ENCODE assay signal across 10 mouse cellular contexts in genomic region chr19:38026211-38026624, GRCm38 (mm10). TPM values are rescaled to one million over a fixed set of nuclear protein-coding genes. Genes with fewer than 3 reads are reported as not detected.
DNase-seq lines count a peak whose midpoint lies in the region; TF ChIP-seq lines count a peak whose summit lies in the region.
"Had no signal": no experiment of that assay in that cellular context is flagged by ENCODE, and none has a peak within 500 bp of the region (broad histone marks: within the 10 kb centered on the region; RNA-seq: fewer than 3 reads in every experiment).

No protein-coding gene starts in this region.

- no peaks in the 10 kb centered on the region for H3K27me3 ChIP-seq in heart, adult 2 months (ENCODE audit: control insufficient read depth, insufficient read depth, low read length)
- H3K27me3 ChIP-seq in small intestine, adult 2 months (ENCODE audit: control insufficient read depth, insufficient read depth, low read length) = no peaks in the 10 kb centered on the region
- H3K27me3 ChIP-seq: hindbrain, embryonic 15.5 days; limb, embryonic 13.5 days had no signal

- TF ChIP-seq CTCF in heart, adult 2 months (IDR thresholded peaks at IDR 0.05) = no peak
- TF ChIP-seq CTCF in small intestine, adult 2 months (IDR thresholded peaks at IDR 0.05; ENCODE audit: extremely low read depth, insufficient read length, insufficient replicate concordance, low read depth, low read length) = no peak

- no peaks in the 10 kb centered on the region; the same call in 1 of the 2 replicates for H3K36me3 ChIP-seq in heart, adult 2 months (ENCODE audit: control insufficient read depth, insufficient read depth, low read length)
- H3K36me3 ChIP-seq in small intestine, adult 2 months (ENCODE audit: control insufficient read depth, insufficient read depth, low read length) = no peaks in the 10 kb centered on the region
- H3K36me3 ChIP-seq: hindbrain, embryonic 15.5 days; limb, embryonic 13.5 days had no signal

- intact Hi-C loops in heart, adult 2 months (cut with DNase I) = no loop called here

- DNase-seq in heart, adult 2 months = no peak
- no peak for DNase-seq in heart, adult 8-10 months (ENCODE audit: low spot score)
- peak; percentile 41 for DNase-seq in R1 (ENCODE audit: low read depth, low spot score)
- DNase-seq in kidney, adult 8-10 months = peak; percentile 54 to 67
- no peak for DNase-seq in T-cell, adult 2 months (ENCODE audit: low spot score)
- no peak for DNase-seq in cerebellum, postnatal 25 days
- DNase-seq in layer of hippocampus, postnatal 25 days (ENCODE audit: extremely low spot score in 1 of 2, low spot score in 1 of 2) = no peak

- no peak overlapping the region for H3K4me3 ChIP-seq in heart, adult 2 months
- no peak overlapping the region for H3K4me3 ChIP-seq in small intestine, adult 2 months (ENCODE audit: low read depth, low read length)
- H3K4me3 ChIP-seq: hindbrain, embryonic 15.5 days; limb, embryonic 13.5 days had no signal

- peak overlapping the region; percentile 64 for H3K27ac ChIP-seq in heart, adult 2 months
- H3K27ac ChIP-seq in small intestine, adult 2 months (ENCODE audit: insufficient read depth, low read depth, low read length) = peak overlapping the region; percentile 48
- H3K27ac ChIP-seq: hindbrain, embryonic 15.5 days; limb, embryonic 13.5 days had no signal

- WGBS in heart, adult 2 months = 62% methylated on average over 8 of the region's 8 CpGs
- WGBS in small intestine, adult 2 months = 47% methylated on average over 8 of the region's 8 CpGs

- no peaks in the 10 kb centered on the region for H3K79me2 ChIP-seq in heart, adult 2 months (replicated peaks; ENCODE audit: control insufficient read depth, insufficient read depth, low read length)

- no peak overlapping the region for H3K9ac ChIP-seq in heart, adult 2 months (ENCODE audit: low read depth, low read length)
- H3K9ac ChIP-seq: hindbrain, embryonic 15.5 days; limb, embryonic 13.5 days had no signal

- TF ChIP-seq EP300 in heart, adult 2 months (IDR thresholded peaks at IDR 0.05; ENCODE audit: insufficient read depth, low read depth, low read length) = no peak

- no peak for TF ChIP-seq POLR2A in heart, adult 2 months (IDR thresholded peaks at IDR 0.05; ENCODE audit: insufficient read depth, low read depth, low read length)
- no peak for TF ChIP-seq POLR2A in small intestine, adult 2 months (IDR thresholded peaks at IDR 0.05; ENCODE audit: low read depth, low read length)

- peaks cover 20% of the 10 kb centered on the region for H3K4me1 ChIP-seq in heart, adult 2 months (ENCODE audit: control insufficient read depth, insufficient read depth, low read length)
- H3K4me1 ChIP-seq in small intestine, adult 2 months (ENCODE audit: control insufficient read depth, insufficient read depth, insufficient read length, low read length) = peaks cover 22% of the 10 kb centered on the region
- H3K4me1 ChIP-seq: hindbrain, embryonic 15.5 days had no signal

RNA-seq across cellular contexts. Expression of gene Myof, which starts 17.2 kb away (rescaled TPM):
- total RNA-seq in heart, adult 2 months (2021) = 1 to 10 TPM; 8.4 to 8.9 TPM
- 6.2 and 6.5 TPM in 2 replicates for polyA plus RNA-seq in heart, adult 2 months (2012; rRNA removed)
- total RNA-seq in heart, adult 8-10 months (2022) = 1 to 10 TPM; 6.2 to 9.0 (median 7.7) TPM
- polyA plus RNA-seq in small intestine, adult 2 months (2012; rRNA removed) = 4.8 and 4.9 TPM in 2 replicates
- 1 to 10 TPM; 3.2 to 3.8 TPM for total RNA-seq in layer of hippocampus, postnatal 25 days (2021)

RNA-seq across cellular contexts. Expression of gene Cep55, which starts 28.6 kb away (rescaled TPM):
- total RNA-seq in heart, adult 2 months (2021) = under 1 TPM; 0.27 to 0.44 TPM
- 0.18 and 0.20 TPM in 2 replicates for polyA plus RNA-seq in heart, adult 2 months (2012; rRNA removed)
- under 1 TPM in 3 of 4 experiments, not detected in 1; 0.24 to 0.63 (median 0.25) TPM for total RNA-seq in heart, adult 8-10 months (2022)
- polyA plus RNA-seq in small intestine, adult 2 months (2012; rRNA removed) = 0.56 and 0.84 TPM in 2 replicates
- under 1 TPM; 0.35 to 0.76 TPM for total RNA-seq in layer of hippocampus, postnatal 25 days (2021)

Comparison
In these comparisons a context has a peak if more than half of its experiments do, and no peak if none do; other contexts are left out.
1. DNase-seq: peak in R1 (single experiment) and kidney, adult 8-10 months (2 of 2); none in heart, adult 2 months (0 of 2), heart, adult 8-10 months (single experiment), T-cell, adult 2 months (single experiment), cerebellum, postnatal 25 days (0 of 2) and layer of hippocampus, postnatal 25 days (0 of 2).